Mouse (Mus musculus) embryonic fibroblast, embryonic 13.5 days (primary cell): ENCODE results near the gene Dynlt1b. TPM values are rescaled to one million over a fixed set of nuclear protein-coding genes. Genes with fewer than 3 reads are reported as not detected.
A peak's percentile ranks its signal among the peaks of the same experiment; 100 is the strongest.
"Not testable (repeated sequence)": the region's sequence is repeated elsewhere in the genome, so short reads cannot be mapped to it uniquely, and the experiment has no call there.

Experiments used
- H3K27ac ChIP-seq: 2 replicates; pipeline ENCODE4 v1.5.1; 2012; ENCODE audit warnings: low read length, control low read depth, inconsistent platforms; ENCODE audit not compliant: insufficient read depth
- H3K4me1 ChIP-seq: 2 replicates; pipeline ENCODE4 v1.6.1; 2011; ENCODE audit warnings: low read length; ENCODE audit not compliant: control insufficient read depth, insufficient read depth
- H3K4me3 ChIP-seq: 2 replicates; pipeline ENCODE4 v1.5.1; 2011; ENCODE audit warnings: mild to moderate bottlenecking, control low read depth, low read length; ENCODE audit not compliant: insufficient read depth
- polyA plus RNA-seq: library from polyadenylated mRNA; stranded (reverse); fragments of >200 nt; gene quantifications from 2 replicates; pipeline ENCODE4 v1.2.4, GENCODE M21; 2011; ENCODE audit warnings: low read depth; ENCODE audit not compliant: missing spikeins, insufficient read length

Gene Dynlt1b
- polyA plus RNA-seq, 1 experiment: 211 TPM

DNA sequence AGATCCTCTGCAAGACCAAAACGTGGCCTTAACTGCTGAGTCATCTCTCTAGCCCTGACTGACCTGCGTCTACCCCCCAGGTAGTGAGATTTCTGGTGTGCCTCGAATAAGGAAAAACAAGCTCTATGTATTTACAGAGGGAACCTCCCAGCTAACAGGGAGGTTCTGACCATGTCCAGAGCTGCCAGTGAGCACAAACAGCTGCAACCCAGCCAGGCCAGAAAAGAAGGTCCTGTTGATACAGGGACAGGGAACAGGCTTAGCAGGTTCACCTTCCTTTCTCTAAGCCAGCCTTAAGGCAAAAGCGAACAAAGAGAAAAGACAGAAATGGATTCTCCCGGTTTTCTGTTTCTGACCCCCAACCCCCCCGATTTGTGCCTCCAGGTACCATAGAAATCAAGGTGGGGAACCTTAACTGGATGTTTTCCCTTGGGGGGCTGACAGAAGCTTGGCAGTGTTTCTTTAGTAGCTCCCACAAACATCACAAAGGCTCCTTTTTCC lies 19.1 kb upstream of the Dynlt1b start:
- H3K27ac ChIP-seq, H3K4me3 ChIP-seq: not testable (repeated sequence)

DNA sequence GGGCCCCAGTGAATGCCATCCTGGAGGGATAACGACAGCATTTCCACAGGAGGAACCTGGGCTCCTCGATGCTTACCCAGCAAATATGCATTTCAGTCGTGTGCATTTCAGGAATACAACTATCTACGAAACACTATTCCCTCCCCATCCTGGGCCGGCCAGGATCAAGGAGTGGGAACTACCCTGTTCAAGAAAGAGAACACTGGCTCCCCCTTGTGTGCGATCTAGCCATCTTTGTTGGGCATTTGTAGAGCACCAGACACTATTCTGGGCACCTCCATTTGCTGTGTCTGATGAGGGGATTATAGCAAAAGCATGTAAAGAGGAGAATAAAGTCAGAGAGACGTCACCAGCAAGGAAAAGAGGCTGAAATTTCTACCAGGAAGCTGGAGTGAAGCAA lies 12.8 kb upstream of the Dynlt1b start:
- not testable (repeated sequence) for H3K4me3 ChIP-seq, H3K4me1 ChIP-seq, H3K27ac ChIP-seq

More for the DNA sequence above, 19.1 kb upstream of the Dynlt1b start:
- not testable (repeated sequence) for H3K4me1 ChIP-seq

DNA sequence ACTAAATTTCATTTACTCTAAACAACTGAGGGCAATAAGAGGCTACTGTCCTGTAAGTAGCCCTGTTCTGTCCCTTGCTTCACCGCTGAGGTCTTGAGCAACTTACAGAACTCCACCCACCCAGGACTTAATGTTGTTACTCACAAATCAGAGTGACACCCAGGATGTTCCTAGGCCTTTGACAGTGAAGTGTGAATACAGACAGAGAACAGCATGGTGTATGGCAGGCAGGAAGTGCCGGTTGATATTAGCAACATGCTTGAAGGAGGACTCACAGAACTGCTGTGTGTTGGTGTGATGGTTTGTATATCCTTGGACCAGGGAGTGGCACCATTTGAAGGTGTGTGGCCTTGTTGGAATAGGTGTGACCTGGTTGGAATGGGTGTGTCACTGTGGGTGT lies 9.4 kb upstream of the Dynlt1b start:
- H3K27ac ChIP-seq, H3K4me3 ChIP-seq: not testable (repeated sequence)

GRCm38 (mm10) chr17:6421547-6422326 lies 8.2 kb upstream of the Dynlt1b start:
- H3K4me1 ChIP-seq, H3K27ac ChIP-seq, H3K4me3 ChIP-seq: not testable (repeated sequence)

More for the DNA sequence above, 9.4 kb upstream of the Dynlt1b start:
- H3K4me1 ChIP-seq: not testable (repeated sequence)

DNA sequence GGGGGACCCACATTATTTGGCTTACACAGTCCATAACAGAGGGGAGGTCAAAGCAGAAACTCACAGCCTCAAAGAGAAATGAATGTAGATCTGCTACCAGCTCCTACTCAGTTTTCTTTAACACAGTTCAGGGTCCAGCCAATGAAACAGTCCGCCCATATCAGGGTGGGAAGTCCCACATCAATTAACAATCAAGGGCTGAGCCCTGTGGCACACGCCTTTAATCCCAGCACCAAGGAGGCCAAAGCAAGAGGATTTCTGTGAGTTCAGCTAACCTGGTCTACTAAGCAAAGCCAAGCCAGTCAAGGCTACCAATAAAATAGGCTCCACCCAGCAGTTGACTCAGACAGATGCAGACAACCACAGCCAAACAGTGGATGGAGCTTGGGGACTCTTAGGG lies 7.5 kb upstream of the Dynlt1b start:
- not testable (repeated sequence) for H3K4me3 ChIP-seq, H3K4me1 ChIP-seq, H3K27ac ChIP-seq

GRCm38 (mm10) chr17:6422805-6423204 lies 7.1 kb upstream of the Dynlt1b start:
- H3K4me1 ChIP-seq, H3K4me3 ChIP-seq, H3K27ac ChIP-seq: not testable (repeated sequence)

- H3K4me3 ChIP-seq, H3K4me1 ChIP-seq, H3K27ac ChIP-seq: not testable (repeated sequence)
Measured at GRCm38 (mm10) chr17:6424294-6424980, 5.5 kb upstream of the Dynlt1b start.

GRCm38 (mm10) chr17:6425325-6425724 lies 4.6 kb upstream of the Dynlt1b start:
- not testable (repeated sequence) for H3K27ac ChIP-seq, H3K4me3 ChIP-seq, H3K4me1 ChIP-seq

GRCm38 (mm10) chr17:6426869-6427268 lies 3.0 kb upstream of the Dynlt1b start:
- H3K27ac ChIP-seq, H3K4me1 ChIP-seq, H3K4me3 ChIP-seq: not testable (repeated sequence)

DNA sequence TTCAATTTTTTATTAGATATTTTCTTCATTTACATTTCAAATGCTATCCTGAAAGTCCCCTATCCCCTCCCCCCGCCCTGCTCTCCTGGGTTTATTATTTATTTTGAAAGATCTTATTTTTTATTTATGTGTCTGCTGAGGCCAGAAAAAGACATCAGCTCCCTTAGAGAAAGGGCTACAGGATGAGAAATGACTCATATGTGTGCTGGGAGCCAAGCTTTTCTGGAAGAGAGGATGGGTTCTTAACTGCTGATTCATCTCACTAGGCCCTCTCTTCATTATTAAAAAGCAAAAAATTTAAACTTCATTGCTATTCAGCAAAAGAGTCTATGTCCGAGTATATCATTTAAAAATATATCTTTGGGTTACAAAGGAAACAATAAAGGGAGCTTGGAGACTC lies 986 bp upstream of the Dynlt1b start:
- H3K4me3 ChIP-seq, H3K4me1 ChIP-seq: not testable (repeated sequence)
- peak overlapping the region; percentile 84 for H3K27ac ChIP-seq

GRCm38 (mm10) chr17:6430410-6431001 lies 594 bp downstream of the Dynlt1b start:
- H3K4me1 ChIP-seq: not testable (repeated sequence)
- Histone ChIP-seq H3K4me3 (peak overlapping the region; percentile 38), H3K27ac (peak overlapping the region; percentile 48)

- not testable (repeated sequence) for H3K4me3 ChIP-seq, H3K27ac ChIP-seq, H3K4me1 ChIP-seq
Measured at GRCm38 (mm10) chr17:6432456-6432855, 2.5 kb downstream of the Dynlt1b start.

- not testable (repeated sequence) for H3K4me3 ChIP-seq, H3K27ac ChIP-seq, H3K4me1 ChIP-seq
Measured at GRCm38 (mm10) chr17:6433691-6434090, 3.8 kb downstream of the Dynlt1b start.

DNA sequence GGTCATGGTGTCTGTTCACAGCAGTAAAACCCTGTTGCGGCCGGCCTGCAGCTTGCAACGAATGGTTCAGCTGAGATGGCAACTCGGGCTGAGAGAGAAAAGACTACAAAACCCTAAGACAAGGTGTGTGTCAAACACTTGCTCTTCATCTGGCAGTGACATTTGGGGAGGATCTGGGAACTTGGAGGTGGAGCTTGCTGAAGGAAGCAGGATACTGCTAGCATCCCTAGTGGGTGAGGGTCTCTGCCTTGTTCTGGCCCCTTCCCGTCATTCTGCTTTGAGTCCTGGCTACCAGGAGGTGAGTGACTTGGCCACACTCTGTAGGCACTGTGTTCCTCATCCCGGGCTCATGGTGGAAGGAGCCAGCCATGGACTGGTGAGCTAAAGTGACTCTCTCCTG lies 8.2 kb downstream of the Dynlt1b start:
- H3K4me3 ChIP-seq, H3K27ac ChIP-seq, H3K4me1 ChIP-seq: not testable (repeated sequence)

- H3K4me1 ChIP-seq, H3K4me3 ChIP-seq, H3K27ac ChIP-seq: not testable (repeated sequence)
Measured at GRCm38 (mm10) chr17:6439913-6440312, 10.0 kb downstream of the Dynlt1b start.
